Mouse (Mus musculus): ENCODE measurements around the gene Tmc6.
"Not testable (repeated sequence)": the region's sequence is repeated elsewhere in the genome, so short reads cannot be mapped to it uniquely, and the experiment has no call there.

Gene Tmc6

DNA sequence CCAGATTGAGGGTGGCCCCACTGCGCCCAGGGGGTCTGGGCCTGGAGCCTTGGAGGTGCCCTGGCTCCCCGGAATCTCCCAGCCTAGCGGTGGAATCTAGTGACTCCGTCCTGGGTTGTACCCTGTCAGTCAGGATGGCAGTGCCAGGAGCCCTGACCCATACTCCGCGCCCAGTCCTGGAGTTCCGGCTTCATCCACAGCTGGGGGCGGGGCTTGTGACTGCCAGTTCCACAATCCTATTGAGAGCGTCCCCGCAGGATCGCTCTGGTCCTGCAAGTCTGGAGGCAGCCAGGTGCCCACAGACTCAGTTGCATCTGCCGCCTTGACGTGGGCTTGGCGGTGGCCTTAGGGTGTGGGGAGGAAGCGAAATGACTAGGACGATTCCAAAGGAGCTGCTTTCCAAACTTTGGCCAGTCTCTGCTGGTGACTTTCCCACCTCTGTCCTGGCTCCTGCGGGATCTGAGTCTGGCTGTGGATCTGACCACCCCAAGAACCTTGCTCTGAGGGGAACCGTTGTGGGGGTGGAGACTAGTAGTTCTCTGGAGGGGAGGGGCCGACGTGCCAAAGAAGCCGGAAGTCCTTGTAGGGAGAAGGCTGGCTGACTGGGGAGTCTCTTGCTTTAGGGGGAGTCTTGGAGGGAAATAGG, 28.5 kb upstream of the Tmc6 start:
- DNase-seq (ENCODE audit: low spot score in 2 of 2), result peak; percentile 79 to 82

DNA sequence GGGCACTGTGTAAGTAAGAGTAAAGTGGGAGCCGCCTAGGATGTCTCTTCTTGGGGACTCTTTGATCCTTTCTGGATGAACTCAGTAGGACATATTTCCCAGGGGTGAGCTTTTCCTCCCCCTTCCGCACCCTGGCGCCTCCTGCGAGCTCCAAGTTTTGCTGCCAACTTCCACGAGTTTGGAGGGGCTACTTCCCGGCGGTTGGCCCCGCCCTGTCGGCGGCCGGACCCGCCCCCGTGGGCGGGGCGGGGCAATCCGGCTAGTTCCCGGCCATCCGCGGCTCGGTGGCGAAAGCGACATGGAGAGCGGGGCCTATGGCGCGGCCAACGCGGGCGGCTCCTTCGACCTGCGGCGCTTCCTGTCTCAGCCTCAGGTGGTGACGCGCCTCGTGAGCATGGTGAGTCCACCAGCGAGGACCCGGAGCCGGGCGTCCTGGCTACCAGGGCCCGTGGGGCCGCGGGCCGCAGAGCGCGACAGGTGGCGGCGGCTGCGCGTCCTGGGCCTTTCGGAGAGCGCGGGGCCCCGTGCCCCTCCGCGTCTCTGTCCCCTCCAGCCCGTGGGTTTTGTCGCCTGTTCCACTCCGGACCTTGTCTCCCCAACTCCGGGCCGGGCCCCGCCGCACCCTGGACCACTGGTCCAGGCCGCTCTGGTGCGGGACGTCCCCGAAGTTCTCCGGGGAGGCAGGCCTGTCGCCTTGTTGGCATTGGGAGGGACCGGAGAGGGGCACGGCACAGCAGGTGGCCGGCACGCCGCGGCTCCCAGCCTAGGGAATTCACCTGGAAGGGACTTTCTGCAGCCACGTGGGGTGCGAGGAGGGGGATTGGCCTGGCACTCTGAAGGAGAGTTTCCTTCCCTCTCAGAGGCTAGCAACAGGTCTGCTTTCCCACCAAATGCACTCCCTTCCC, 27.7 kb upstream of the Tmc6 start, which contains the start of the genes Gm20708 and Syngr2:
Gm20708 (plus strand) TSS at position 262 of the 905 bp plus-strand sequence.
Syngr2 (plus strand) TSS at position 262 of the 905 bp plus-strand sequence.
- peak; percentile 50 to 74 for DNase-seq (ENCODE audit: low spot score in 2 of 2)

DNA sequence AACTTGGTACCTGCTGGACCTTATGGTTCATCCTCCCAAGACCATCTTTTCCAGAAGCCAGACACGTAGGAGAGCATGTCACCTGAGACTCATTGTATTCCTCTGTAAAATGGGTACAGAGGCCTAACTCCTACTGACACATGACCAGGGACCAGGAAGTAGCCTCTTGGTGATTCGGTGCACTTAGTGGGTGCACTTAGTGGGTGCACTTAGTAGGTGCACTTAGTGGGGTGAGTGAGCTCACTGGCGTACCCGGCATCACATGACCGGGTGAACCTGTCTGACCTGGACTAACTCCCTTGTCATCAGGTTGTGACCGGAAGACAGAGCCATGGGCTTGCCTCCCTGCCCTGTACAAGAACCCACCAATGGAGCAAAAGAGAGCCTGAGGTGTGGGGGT, 24.8 kb upstream of the Tmc6 start:
- DNase-seq (ENCODE audit: low spot score in 2 of 2), result no peak

DNA sequence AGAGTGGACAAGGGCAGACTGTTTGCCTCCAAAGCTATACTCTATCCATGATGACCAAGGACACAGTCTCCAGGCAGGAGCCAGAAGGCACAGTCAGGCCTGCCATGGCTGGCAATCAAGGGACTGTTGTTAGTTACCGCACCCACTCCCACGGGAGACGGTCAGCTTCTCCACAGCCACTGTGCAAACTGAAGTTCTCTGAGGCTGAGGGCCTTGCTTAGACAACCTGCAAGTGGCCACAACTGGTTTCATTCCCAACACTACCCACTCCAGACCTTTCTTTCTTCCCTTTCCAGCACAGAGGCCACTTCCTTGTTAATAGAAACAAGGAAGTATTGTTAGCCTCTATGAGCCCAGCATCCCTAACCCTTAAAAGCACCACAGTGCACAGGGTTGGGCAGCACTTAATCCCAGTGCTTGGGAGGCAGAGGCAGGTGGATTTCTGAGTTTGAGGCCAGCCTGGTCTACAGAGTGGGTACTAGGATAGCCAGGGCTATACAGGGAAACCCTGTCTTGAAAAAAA, 21.2 kb upstream of the Tmc6 start:
- no peak for DNase-seq (ENCODE audit: low spot score in 2 of 2)

DNA sequence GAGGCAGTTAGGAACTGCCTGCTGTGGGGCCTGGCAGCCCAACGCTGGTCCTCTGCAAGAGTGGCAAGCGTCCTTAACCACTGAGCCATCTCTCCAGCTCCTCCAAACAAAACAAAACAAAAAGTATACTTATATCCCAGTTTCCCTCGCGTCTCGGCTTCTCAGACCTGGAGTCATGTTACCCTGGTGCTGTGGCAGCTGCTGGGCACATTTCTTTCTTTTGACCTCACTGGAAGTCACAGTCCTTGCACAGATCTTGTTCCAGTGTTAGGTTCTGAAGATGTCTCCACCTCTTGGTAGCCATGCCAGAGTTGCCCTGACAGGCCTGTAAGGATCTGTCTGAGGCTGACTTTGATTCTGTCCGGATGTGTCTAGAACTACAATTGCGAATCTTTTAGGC, 19.7 kb upstream of the Tmc6 start:
- no peak for DNase-seq (ENCODE audit: low spot score in 2 of 2)

DNA sequence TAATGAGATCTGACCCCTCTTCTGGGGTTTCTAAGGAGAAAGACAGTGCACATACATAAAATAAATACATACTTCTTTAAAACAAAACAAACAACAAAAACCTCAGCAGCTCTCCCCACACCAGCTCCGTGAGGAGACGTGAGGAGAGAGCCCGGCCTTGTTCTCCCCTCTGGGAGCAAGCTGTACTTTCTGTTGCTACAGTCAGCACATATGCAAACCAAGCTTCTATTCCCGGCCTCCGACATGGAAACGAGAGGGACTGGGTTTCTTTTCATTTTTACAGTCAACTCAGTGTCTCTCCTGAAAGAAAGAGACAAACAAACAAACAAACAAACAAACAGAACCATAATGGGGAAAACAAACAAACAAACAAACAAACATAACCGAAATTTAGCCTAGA, 18.0 kb upstream of the Tmc6 start:
- no peak for DNase-seq (ENCODE audit: low spot score in 2 of 2)

DNA sequence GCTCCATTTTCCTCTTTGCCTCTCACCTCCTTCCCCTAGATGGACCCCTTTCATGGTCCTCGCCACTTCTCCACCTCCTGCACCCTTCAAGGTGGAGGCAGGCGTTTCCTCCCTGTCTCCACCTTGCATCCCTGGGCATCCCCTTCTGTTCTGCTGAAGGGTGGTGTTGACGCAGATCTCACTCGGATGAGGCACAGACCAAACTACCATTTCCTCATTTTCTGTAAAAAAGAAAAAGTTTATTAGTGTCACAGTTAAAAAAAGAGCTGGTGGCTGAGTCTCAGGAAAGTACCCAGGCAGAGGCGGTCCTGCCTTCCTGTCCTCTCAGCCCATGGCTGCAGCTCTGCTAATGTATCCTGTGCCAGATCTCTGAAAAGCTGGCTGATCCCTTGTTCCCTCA, 17.2 kb upstream of the Tmc6 start:
- no peak for DNase-seq (ENCODE audit: low spot score in 2 of 2)

DNA sequence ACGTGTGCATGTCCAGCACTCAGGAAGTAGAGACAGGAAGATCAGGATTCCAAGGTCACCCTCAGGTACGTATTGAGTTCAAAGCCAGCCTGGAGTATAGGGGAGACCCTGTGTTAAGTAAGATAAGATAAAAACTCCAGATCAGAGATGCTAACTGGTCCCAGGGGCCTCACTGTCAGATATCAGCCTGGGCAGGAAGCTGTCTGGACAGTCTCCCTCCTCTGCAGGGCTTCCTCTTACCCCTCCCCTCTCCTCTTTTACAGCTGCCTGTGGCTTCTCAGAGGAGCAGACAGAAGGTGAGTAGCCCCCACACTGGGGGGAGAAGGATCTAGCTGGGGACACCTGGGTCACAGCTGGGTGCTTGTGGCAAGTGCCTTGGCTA, 16.2 kb upstream of the Tmc6 start:
- no peak for DNase-seq (ENCODE audit: low spot score in 2 of 2)

DNA sequence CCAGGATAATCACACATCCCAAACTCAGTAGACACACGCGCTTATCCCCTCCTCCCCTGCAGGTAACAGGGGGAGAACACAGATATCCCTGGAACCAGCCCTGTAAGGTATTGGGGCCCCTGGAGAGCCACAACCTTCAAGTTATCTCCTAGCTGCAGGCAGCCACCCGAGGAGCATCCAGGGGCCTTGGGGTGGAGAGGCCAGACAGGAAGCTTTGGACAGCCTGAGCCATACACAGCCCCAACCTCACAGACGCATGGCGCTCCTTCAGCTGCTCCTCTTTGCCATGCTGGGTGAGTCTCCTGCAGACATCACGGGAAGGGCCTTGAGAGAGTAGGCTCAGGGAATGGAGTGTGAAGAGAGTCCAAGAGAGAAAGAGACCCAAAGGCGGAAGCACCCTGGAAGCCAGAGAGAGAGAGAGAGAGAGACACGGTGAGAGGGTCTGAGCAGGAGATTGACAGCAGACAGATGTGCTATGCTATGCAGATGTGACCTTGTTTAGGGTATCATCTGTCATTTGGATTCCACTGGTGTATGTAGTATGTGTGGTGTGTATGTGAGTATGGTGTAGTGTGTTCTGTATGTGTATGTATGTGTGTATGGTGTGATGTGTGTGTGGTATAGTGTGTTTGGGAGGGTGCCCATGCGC, 15.6 kb upstream of the Tmc6 start, which contains the start of gene 6030468B19Rik:
6030468B19Rik (plus strand) TSS at position 150 of the 649 bp plus-strand sequence.
- DNase-seq (ENCODE audit: low spot score in 2 of 2), result no peak

DNA sequence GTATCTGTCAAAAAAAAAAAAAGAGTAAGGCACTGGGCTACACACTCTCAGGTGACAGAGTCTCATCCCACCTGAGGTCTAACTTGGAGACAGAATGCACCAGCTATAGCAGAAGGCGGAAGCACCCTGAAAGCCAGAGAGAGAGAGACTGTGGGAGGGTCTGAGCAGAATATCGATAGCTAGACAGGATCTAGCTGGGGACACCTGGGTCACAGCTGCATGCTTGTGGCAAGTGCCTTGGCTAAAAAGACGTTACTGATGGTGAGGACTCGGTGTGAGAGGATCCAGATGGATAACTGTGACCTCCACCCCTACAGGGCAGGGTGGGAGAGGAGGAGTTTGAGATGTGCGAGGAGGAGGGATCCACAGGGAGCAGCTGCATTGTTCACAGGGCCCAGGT, 15.0 kb upstream of the Tmc6 start:
- DNase-seq (ENCODE audit: low spot score in 2 of 2), result no peak

DNA sequence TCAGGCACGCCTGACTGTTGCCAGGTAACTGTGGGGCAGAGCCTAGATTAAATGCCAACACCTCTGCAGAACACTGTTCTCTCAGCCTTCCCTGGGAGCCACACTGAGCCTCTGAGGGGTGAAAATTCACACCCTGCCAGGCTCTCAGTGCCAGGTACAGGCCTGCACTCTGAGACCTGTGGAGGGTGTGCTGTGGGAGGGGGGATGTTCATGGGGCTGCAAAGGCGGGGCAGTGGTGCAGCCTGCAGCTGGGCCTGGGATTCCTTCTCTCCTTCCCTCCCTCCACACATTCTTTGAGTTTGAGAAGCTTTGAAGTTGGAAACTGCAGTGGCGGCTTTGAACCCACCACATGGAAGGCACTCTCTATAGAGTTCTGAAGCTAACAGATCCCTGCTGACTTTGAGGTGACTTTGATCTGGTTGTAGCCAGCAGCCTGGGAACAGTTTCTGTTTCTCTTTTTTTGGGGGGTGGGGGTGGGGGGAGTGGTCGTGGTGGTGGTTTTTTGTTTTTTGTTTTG, 12.1 kb upstream of the Tmc6 start:
- no peak for DNase-seq (ENCODE audit: low spot score in 2 of 2)

DNA sequence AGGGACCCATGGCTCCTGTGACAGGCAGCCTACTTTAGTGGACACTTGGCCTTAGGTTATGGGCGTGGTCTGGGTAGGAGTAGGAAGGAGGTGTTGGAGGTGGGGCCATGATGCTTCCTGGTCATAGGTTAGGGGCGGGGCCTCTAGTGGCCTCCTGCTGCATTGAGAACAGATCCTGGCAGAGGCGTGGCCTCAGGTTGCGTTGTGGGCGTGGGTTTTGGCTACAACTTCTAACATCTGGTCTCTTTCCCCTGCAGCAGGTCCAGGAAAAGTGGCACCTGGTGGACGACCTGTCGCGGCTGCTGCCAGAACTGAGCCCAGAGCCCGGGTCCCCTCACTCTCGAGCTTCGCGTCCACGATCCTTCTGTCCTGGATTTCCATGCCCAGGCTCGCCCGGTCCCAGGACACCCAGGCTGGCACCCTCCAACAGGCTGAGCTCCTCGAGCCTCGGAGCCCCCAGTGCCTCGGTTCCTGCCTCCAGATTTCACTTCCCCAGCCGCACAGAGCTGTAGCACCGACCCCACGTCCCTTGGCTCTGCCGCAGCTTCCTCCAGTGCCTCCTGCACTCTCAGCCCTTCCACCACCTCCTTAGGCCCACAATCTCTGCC, 10.4 kb upstream of the Tmc6 start:
- DNase-seq (ENCODE audit: low spot score in 2 of 2), result no peak

DNA sequence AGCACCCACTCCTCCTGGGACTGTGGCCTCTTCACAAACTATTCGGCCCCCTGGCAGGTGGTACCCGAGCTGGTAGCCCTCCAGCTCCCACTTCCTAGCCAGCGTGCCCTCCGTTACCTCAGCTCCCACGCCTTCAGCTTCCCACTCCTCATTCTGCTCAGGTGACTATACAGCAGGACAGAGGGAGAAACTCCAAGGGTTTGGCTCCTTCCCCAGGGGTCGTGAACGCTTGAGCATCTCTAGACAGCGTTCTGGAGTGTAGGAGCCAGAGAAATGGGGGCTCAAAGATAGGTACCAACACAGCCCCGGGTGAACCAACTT, 9.4 kb upstream of the Tmc6 start:
- DNase-seq (ENCODE audit: low spot score in 2 of 2), result no peak

DNA sequence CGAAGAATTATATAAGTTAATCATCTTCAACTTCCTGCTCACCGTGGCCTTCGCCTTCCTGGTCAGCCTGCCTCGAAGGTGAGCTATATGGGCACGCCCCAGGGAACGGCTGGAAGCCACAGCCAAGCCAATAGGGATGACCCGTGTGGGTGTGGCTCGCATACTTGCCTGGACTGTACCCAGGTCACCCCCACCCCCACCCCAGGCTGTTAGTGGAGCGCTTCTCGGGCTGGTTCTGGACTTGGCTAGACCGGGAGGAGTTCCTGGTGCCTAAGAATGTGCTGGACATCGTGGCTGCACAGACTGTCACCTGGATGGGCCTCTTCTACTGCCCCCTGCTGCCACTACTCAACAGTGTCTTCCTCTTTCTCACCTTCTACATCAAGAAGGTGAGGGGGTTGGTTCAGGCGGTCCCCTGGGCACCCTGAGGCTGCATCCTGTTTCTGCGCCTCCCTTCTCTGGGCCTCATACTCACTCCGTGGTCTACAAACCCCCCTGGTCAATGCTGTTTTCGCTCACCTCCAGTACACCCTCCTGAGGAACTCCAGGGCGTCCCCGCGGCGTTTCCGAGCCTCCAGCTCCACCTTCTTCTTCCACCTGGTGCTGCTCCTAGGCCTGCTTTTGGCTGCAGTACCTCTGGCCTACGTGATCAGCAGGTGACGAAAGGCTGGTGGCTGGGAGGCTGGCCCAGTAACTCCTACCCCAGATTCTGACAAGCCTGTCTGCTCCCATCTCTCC, 8.9 kb upstream of the Tmc6 start:
- no peak for DNase-seq (ENCODE audit: low spot score in 2 of 2)

DNA sequence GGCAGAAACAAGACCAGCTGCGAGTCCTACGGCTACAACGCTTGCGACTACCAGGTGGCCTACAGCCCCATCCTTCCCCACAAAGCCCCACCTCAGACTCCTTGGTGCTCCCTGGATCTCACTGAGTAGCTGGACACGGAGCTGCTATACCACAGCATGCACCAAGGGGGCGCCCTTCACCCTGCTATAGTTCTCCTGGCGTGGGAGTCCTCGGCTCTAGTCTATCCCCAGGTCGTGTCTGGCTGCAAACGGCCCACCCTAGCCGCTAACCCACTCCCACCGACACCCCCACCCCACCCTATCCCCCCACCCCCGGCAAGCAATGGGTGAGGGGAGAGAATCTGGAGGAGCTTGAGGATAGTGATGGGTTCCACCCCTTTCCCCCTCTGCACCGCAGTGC, 8.3 kb upstream of the Tmc6 start:
- DNase-seq (ENCODE audit: low spot score in 2 of 2), result peak in 1 of 2 experiments; percentile 74

DNA sequence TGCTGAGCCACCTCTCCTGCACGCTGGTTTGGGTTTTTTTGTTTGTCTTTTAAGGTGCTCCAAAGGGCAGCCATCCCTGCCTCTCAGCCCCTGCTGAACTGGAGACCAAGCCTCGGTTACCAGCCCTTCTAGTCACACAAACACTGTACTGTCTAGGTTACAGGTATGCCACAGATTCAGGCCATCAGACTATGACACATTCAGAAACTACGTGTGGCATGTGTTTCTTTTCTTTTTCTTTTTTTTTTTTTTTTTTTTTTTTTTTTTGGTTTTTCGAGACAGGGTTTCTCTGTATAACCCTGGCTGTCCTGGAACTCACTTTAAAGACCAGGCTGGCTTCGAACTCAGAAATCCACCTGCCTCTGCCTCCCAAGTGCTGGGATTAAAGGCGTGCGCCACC, 6.5 kb upstream of the Tmc6 start:
- DNase-seq (ENCODE audit: low spot score in 2 of 2), result not testable (repeated sequence)

DNA sequence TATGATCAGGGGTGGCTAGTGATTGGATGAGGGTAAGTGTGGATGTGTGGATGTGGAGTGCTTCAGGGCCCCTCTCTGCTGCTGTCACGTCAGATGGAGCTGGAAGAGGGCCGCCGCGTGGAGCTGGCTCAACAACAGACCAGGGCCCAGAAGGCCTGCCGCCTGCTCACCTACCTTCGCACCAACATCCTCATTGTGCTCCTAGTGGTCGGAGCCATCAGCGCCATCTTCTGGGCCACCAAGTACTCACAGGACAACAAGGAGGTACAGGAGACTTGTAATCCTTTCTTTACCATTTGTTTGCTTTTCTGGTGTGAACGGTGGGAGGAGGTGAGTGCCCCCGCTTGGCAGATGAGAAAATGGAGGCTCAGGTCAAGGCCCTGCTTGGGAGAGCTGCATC, 4.3 kb upstream of the Tmc6 start:
- peak in 1 of 2 experiments; percentile 56 for DNase-seq (ENCODE audit: low spot score in 2 of 2)

DNA sequence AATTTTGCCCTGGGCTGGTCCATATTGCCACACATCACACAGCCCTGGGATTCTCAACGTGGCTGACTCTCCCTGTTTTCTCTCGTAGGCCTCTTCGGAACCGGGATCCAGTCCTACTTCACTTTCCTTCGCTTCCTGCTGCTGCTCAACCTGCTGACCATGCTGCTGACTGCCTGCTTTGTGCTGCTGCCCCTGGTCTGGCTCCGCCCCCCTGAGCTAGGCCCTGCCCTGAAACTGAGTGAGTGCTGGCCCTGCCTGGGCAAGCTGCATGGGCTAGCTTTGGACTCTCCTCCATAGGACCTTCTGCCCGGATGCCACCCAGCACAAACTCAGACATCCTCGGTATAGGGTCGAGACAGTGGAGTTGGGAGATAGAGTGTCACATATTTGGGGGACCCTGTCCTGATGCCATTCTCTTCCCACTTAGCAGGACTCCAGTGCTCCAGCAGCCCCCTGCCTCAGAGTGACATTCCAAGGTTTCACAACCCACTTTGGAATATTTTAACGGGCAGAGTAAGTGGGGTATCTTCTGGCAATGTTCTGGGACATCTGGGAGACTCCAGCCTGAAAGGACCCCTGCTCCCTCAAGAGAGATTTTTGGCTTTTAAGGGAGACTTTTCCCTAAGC, 1.8 kb upstream of the Tmc6 start:
- DNase-seq (ENCODE audit: low spot score in 2 of 2), result no peak

DNA sequence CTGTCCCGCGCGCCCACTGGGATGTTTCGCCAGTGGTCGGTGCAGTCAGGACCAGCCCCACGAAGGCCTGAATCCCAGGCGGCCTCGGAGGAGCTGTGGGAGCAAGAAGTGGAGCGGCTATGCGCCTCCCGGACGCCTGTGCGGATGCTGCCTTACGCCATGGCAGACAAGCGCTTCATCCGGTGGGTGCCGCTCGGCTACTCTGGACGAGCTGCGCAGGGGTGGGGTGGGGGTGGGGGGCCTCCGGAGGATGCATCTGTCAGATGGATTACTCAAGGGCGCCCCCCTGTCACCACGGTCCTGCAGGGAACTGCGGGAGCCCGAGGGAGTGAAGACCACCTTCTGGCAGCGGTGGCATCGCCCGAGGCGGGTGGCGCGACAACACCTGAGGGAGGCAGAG, 1.1 kb upstream of the Tmc6 start:
- peak; percentile 80 for DNase-seq (ENCODE audit: low spot score in 2 of 2)

DNA sequence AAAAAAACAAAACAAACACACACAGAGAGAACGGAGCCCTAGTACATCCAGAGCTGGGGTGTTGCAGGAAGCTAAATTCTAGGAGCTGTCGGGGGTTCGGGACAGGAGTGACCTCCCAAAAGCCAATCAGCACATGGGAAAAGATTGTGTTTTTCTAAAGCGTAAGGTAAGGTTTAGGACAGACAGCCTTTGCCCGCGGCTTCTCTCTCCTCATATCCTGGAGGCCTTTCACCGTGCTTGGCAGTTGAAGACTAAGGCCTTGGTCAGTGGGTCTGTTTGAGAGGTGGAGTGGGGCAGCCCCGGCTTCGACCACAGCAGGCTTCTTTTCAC, 672 bp upstream of the Tmc6 start:
- DNase-seq (ENCODE audit: low spot score in 2 of 2), result no peak
